Mouse (Mus musculus) adrenal gland (tissue): ENCODE data around the gene Ptprn.

Experiments
- intact Hi-C: fragments of 180-260 bp; cut with DNase I; formaldehyde crosslinking; loops from one replicate; pipeline ENCODE4 v1.15.1; 2025

The Ptprn gene

GRCm38 (mm10) chr1:75227653-75228052 is 36.6 kb downstream of the Ptprn start:
- intact Hi-C loops: no loop called here

- intact Hi-C loops: no loop called here
Observed at GRCm38 (mm10) chr1:75226138-75226537, 38.2 kb downstream of the Ptprn start.

- intact Hi-C loops: no loop called here
Observed at GRCm38 (mm10) chr1:75225473-75225872, 38.8 kb downstream of the Ptprn start.

- intact Hi-C loops: no loop called here
Observed at GRCm38 (mm10) chr1:75223532-75223931, 40.8 kb downstream of the Ptprn start.

- intact Hi-C loops: no loop called here
Observed at GRCm38 (mm10) chr1:75222926-75223325, 41.4 kb downstream of the Ptprn start.

GRCm38 (mm10) chr1:75221538-75221937 is 42.8 kb downstream of the Ptprn start:
- intact Hi-C loops: no loop called here

GRCm38 (mm10) chr1:75219531-75219930 is 44.8 kb downstream of the Ptprn start, which contains the start of gene Tuba4a:
Gene Tuba4a, minus strand, starts transcription at chr1:75219865.
- intact Hi-C loops: no loop called here

- intact Hi-C loops: no loop called here
Observed at GRCm38 (mm10) chr1:75219078-75219477, 45.2 kb downstream of the Ptprn start.

- intact Hi-C loops: no loop called here
Observed at GRCm38 (mm10) chr1:75218227-75219001, 45.9 kb downstream of the Ptprn start.

- intact Hi-C loops: no loop called here
Observed at GRCm38 (mm10) chr1:75217893-75218226, 46.4 kb downstream of the Ptprn start.

- intact Hi-C loops: no loop called here
Observed at GRCm38 (mm10) chr1:75216797-75217585, 47.3 kb downstream of the Ptprn start.

- intact Hi-C loops: no loop called here
Observed at GRCm38 (mm10) chr1:75215785-75216184, 48.5 kb downstream of the Ptprn start.

GRCm38 (mm10) chr1:75214886-75215285 is 49.4 kb downstream of the Ptprn start:
- intact Hi-C loops: no loop called here

- intact Hi-C loops: no loop called here
Observed at GRCm38 (mm10) chr1:75214442-75214841, 49.9 kb downstream of the Ptprn start.

- intact Hi-C loops: no loop called here
Observed at GRCm38 (mm10) chr1:75213096-75213495, 51.2 kb downstream of the Ptprn start.

- intact Hi-C loops: no loop called here
Observed at GRCm38 (mm10) chr1:75212542-75212941, 51.8 kb downstream of the Ptprn start.

GRCm38 (mm10) chr1:75211141-75211708 is 53.1 kb downstream of the Ptprn start:
- intact Hi-C loops: no loop called here

- intact Hi-C loops: no loop called here
Observed at GRCm38 (mm10) chr1:75210136-75211087, 53.9 kb downstream of the Ptprn start, which contains the start of the genes Glb1l and Stk16. Gene Glb1l, minus strand, starts transcription at chr1:75210813. Gene Stk16, plus strand, starts transcription at chr1:75210838.

- intact Hi-C loops: no loop called here
Observed at GRCm38 (mm10) chr1:75208967-75209678, 55.2 kb downstream of the Ptprn start.

- intact Hi-C loops: no loop called here
Observed at GRCm38 (mm10) chr1:75201236-75201635, 63.1 kb downstream of the Ptprn start.
